Mouse (Mus musculus) neural tube, embryonic 10.5 days (tissue): ENCODE data around the gene Uevld.
"Not testable (repeated sequence)": the region's sequence is repeated elsewhere in the genome, so short reads cannot be mapped to it uniquely, and the experiment has no call there.

Source experiments
- DNase-seq: peaks from one replicate; pipeline ENCODE4 v3.0.0-alpha.2; 2017; ENCODE audit warnings: low spot score; ENCODE audit errors: extremely low spot score

The Uevld gene

DNA sequence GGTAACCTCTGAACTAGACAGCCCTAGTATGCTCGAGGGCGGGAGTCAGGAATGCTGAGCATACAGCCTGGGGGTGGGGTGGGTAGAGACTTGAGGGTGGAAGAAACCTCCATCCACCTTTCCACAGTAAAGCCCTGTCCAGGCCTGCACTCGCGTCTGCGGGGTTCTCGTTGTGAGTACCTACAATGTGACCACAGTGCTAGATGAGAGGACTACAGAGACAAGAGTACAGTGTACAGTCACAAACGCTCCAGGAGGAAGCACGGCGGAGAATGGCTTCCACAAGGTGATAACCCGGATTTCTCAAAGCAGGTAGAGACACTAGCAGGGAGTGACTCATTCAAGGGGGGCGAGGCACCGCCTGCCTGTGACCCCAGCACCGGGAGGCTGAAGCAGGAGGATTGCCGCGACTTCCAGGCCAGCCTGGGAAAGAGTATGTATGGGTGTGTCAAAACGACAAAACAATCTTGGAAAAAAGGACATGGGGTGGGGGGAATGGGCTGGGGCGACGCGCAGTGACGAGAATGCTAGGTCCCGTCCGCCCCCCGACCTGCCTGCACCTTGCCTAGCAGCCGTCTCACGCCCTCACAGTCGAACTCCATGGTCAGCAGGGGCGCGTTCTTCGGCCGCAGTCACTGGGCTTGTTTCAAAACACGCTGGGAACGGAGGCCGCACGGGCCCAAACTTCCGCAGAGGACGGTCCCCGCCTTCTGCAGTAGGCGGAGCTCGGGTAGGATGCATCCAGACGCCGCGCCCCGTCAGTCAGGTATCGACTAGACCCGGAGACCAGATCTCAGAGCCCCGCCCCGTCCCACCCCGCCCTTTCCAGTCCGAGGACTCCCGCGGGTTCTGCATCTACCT is at the start of gene Uevld:
Gene Uevld (minus strand): TSS at position 697 of the 861 bp plus-strand sequence.
- peak; percentile 96 for DNase-seq

DNA sequence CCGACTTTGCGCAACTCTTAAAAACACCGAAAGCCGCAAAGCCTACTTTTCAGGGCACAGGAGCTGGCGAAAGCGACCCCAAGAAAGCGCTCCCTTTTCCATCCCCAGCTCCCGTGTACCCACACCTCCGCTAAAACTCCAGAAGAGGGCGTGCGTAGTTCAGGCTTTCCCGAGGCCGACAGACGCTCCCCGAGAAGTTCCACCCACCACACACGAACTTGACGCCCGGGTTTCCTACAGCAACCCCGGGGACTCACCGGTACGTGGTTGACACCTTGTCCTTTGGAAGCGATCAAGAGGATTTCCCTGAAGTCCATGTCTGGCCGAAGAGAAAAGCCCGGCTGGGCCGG is 49.5 kb upstream of the Uevld start:
- DNase-seq = no peak

DNA sequence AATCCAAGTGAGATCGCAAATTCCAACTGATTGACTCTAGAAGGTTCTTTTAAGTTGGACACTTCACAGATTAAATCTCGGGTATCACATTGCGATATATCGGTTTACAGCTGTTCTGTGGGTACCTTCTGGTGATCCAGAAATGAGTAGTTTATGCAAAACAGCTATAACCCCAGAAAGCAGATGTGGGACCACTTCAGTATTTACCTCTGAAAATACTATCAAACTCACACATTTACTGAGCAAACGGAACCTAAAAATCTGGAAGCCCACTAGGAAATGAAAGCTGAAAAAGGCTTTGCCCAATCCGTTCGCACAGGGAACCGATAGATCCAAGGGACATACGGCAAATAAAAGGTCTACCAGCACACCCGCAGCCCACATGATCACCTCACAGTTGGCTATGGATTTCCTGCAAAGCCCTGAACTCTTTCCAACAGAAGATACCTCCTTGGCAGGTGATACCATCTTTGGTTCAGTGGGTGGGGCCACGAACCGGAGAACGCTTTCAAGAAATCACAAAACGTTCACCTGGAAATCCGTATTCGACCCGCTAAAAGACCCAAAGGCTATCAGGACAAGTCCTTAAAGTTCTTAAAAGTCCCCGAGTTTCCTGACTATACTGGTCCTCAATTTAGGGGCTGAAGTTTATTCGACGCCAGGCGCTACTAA is 48.9 kb upstream of the Uevld start:
- no peak for DNase-seq

DNA sequence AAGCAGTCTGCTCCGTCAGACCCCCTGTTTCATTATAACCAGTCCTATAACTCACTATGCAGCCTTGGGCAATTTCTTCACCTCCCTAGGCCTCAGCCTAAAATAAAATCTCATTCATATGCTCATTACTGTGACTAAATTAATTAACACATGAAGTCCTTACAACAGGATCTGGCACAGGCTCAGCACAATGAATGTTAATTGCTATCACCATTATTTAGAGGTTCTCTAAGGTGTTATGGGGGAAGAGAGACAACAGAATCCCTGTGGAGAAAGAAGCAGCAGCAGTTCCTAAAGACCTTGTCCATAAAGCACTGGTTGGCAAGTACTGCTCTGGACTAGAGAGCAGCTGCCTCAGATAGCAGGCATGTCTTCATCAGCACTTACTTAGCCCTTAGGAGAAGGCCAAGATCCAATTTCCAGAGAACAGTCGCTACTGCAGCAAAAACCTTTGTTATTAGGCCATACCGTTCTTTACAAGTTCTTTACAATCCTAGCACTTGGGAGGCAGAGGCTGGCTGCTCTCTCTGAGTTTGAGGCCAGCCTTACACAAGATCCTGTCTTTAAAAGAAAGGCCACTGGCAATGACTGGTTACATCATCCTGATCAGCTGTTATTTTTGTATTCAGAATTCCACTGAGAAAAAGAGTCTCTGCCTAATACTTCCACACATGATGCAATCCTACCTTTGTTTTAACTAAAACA is 45.2 kb upstream of the Uevld start:
- no peak for DNase-seq

DNA sequence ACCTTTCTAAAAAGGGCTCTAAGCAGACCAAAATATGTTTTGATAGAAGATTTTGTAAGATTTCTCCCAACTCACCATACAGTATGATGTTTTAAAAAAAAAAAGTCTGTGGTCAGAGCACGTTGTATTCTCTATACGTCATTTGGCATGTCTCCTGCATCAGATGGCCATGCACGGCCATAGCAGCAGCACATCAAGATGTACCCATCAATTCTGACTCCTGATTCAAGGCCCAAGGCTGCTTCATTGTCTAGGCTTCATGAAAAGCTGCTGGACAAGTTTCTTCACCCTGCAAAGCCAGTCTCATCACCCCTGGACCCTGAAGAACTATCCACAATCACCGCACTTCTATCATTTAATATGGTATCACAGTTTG is 43.6 kb upstream of the Uevld start:
- DNase-seq = no peak

DNA sequence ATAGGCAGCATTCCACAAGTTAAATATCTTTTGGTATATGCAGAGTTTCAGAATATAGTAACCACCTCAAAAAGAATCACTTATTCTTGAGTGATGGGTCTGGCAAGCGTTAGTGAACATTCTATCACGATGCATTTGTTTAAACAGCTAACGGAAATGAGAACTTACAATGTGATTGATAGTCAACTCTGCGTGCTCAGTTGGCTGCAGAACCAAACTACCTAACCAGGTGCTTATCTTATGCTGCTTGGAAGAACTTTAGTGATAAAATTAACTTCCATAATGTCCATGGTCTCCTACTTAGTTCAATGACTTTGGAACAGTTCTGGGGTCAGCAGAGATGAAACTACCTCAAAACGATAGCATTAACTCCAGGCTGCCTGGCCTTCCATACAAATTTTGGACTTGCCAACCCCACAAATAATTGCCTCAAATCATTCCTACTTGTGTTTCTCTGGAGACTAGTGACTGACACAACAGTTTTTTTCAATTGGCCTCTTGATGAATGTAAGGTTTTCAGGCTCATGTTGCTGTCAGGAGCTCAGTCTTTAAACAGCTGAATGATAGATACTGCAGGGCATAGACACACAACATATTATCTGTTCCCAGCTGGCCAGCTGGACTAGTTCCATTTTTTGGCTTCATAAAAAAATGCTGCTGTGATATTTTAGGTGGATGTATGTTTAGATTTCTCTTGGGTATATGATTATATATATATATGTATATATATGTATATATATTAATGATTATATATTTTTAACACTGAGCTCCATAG is 43.0 kb upstream of the Uevld start:
- DNase-seq = no peak

DNA sequence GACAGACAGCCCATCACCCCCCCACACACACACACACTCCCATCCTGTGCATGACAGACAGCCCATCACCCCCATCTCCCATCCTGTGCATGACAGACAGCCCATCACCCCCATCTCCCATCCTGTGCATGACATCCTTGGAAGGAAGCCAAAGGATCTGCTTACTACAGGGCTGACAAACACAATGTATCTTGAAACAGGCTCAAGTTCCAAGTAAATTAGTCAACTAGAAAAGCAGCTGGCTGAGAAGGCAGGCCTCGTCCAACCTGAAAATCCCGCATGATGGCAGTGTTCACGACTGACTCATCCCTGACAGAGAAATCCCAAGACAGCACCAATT is 42.3 kb upstream of the Uevld start:
- DNase-seq = no peak

DNA sequence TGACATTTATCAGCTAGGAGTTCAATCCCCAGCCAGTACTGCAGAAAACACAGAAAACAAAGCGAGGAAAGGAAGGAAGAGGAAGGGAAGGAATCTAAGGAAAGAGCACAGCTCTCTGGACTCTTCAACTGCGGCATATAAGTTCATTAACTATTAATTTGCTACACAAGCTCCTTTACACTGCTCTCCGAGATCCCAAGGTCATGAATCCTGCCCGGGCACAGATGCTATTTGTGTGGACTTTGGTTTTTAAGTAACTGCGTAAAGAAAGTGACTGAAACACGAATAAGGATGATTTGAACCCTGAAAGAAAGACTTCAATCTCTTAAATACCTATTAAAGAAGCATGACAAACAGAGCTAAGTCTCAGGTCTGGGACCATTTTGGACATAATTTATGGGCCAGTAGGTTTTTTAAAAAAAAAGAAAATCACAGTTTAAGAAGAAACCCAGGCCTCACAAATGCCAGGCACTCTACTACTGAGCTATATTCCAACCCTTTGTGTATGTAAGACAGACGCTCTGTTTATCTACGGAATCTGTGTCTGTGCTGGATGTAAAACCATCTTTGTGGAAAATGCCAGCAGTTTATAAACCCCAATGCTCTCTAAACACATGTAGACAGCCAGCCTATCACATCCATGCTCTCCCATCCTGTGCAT is 41.8 kb upstream of the Uevld start:
- DNase-seq = no peak

DNA sequence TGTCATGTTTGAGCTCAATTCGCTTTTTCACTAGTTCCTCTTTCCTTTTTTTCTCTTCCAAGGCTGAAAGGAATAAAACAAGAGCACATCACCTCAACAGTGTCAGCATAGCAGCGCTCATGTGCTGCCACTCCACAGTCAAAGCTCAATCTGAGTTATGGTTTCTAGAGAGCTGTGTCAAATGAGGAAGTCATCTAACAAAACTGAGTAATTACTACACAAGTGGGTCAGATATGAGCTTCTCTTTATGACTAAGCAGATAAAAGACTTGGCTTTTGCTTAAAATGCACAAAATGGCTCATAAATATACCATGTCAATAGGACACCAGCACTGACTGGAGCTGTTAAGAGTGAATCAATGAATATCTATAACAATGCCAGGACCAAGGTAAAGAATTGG is 40.6 kb upstream of the Uevld start:
- no peak for DNase-seq

DNA sequence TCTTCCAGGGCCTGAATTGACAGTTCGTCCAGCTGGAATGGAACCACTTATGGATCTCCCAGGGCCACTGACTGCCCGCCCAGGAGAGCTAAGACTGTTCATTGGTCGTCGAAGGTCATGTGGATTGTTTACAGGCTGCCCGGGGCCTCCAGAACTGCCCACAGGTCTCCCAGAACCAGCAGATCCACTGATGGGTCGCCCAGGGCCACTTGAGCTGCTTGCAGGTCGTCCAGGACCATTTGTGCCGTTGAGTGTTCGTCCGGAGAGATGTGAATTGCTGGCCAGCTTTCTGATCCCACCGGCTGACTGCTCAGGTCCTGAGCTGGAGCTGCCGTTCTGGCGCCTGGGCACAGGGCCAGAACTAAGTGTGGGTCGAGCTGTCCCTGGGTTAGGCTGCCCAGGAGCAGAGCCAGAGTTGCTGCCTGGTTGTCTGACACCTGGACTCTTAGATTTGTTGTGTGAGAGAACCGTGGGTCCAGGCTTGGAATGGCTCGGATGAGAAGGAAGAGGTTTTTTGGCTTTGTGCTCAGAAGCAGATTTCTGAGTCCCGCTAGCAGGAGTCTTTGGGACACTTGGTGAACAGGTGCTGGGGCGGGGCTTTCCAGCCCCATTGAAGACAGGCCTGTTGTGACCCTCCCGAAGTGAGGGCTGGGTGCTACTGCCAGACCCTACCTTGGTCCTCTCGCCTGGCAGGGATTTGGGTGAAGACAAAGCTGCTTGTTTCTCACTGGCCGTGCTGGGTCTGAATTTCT is 39.5 kb upstream of the Uevld start:
- DNase-seq = no peak

DNA sequence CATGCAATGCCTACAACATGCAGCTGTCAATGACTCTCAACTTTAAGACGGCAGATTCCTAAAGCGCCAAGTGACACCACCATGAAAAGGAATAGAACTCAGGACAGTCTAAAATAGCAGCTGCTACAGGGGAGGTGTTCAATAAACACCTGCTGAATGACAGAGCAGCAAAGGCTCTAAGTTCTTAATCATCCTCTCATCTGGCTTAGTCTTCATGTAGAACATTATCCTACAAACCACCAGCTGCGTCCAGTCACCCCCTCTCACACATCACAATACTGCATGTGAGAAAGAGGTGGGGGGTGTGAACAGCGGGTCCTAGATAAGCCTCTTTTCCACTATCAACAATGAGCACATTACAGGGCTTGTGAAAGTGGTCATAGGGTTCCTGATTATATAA is 38.7 kb upstream of the Uevld start:
- DNase-seq = no peak

DNA sequence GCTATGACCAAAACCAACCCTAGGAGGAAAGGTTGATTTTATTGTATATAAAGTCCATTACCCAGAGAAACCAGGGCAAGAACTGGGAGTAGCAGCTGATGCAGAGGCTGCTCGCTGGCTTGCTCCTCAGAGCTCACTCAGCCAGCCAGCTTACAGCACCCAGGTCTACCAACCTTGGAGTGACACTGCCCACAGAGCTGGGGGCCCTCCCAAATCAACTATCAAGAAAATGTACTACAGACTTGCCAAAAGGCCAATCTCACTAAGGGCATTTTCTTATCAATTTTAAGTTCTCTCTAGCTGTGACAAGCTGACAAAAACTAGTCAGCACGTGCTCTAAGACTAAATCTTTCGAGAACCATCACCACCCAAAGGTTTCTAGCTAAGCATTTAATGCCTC is 37.2 kb upstream of the Uevld start:
- DNase-seq = no peak

DNA sequence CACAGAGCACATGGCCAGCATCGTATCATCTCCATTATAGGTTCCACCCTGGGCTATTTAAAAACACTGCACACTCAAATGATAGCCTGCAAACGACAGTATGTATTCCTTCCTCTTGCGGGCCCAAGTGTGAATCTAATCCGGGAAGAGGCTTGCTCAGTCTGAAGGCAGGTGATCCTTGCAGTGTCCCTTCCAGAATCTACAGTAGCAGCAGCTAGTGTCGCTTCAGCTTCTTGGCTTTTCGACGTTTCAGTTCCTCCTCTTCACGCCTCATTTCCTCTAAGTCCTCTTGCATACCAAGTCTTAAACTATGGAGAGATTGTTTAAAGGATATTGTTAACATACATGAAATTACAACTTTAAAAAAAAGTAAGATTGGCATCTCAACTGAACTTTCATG is 34.8 kb upstream of the Uevld start:
- no peak for DNase-seq

DNA sequence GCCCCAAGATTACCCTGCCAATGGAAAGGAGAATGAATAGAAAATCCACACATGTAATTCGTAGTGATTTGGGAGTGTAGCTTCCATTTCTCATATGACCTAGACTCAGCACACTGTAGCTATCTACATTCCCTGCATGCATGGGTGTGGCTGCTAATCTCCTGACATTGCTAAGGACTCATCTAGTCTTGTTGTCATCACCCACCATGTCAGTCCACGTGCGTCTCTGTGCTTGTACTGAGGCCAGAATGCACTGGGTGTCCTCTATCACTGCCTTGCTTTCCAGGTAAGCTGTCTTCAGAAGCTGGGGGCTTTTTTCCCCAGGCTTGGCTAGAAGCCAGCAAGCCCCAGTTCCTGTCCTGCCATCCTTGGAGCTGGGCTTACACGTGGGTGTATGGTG is 31.1 kb upstream of the Uevld start:
- DNase-seq = not testable (repeated sequence)

DNA sequence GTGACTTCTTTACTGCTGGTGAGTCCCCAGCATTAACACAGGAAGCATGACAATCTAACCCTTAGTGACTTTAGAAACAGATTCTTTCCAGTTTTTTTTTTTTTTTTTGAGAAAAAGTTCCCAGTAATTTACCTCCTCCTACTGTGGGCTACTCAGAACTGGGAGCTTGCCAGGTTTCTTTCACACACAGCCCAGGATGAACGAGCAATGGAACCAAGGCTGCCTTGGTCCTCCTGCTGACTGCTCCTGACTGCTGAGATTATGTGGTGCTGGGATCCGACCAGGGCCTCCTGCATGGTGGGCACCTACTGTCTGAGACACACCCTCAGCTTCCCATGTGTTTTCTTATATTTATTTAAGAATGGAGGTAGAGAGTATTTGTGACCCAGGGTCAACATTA is 28.7 kb upstream of the Uevld start:
- no peak for DNase-seq

DNA sequence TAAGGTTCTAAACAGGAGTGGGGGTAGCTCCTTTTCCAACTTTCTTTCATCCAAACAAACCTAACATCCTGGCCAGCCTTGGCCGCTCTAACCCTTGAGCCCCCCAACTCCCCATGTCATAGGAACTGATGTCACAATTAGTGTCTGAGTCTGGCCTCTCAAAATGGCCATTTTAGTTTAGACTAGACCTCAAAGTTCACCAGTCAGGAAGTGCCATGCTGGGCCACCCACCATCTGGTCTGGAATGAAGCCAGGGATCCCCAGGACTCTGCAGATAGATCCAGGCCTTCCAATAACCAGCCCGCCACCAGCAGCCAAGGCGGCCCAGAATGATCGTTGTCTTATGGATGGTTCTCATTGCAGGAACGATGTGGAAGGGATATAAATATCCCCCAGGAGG is 28.3 kb upstream of the Uevld start:
- DNase-seq = peak; percentile 16

DNA sequence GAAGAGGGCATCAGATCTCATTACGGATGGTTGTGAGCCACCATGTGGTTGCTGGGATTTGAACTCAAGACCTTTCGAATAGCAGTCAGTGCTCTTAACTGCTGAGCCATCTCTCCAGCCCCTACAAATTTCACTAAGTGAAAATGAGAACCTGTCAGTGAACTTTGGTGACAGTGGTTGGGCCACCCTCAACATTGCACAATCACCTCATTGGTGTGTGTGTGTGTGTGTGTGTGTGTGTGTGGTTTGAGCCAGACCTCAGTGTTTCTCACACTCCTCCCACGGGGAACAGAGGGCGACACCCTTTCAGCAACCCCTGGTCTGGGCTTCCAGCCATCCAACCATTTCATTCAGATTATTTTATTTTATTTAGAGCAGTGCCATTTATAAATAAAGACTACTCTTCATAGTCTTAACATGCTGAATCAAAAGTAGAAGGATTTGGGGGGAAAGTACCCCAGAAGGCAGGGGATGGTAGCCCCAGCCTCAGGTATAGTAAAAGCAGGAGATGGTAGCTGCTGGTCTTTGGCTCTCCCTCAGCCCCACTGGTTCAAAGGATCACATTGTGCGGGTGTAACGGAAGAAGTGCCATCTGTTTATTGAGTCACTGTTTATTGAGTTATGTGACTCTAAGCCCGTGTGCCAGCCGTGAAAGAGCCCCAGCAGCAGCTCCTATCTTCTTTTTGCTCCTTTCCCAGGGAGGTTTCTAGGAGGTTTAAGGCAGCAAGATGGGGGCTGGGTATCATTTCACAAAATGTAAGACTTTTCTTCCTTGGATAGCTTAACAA is 27.6 kb upstream of the Uevld start:
- DNase-seq = no peak

DNA sequence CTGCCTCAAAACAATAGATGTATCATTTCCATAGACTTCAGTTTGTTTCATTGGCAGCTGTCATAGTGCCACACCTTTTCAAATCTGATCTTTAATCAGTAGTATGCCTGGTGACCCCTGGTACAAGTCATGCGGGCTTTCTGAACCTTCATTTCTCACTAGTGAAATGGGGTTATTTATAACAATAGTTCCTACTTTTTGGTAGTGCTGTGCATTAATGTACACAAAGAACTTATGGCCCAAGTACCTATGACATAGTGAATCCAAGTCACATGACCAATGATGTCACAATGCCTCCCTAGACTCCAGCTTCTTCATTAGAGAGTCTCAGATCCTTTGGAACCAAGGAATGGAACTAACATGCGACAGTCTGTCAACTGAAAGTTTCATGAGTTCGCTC is 25.0 kb upstream of the Uevld start, which contains the start of gene Gm9999:
Gene Gm9999 (plus strand): TSS at position 301 of the 400 bp plus-strand sequence.
- no peak for DNase-seq

DNA sequence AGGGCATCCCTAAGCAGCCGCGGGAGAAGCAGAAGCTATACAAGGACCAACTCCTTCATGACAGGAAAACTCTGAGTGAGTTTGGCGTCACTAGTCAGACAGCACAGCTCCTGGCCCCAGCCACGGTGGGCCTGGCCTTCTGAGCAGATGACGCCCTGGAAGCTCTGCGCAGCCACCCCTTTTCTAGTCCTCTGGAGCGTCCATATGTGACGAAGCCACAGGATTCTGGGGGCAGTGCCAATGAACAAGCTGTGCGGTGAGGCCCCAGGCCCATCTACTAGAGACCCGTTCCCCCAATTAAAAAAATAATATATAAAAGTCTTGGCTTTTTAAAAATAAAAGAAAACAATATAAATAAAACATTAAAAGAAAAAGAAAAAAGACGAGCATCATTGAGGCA is 17.1 kb upstream of the Uevld start:
- no peak for DNase-seq

DNA sequence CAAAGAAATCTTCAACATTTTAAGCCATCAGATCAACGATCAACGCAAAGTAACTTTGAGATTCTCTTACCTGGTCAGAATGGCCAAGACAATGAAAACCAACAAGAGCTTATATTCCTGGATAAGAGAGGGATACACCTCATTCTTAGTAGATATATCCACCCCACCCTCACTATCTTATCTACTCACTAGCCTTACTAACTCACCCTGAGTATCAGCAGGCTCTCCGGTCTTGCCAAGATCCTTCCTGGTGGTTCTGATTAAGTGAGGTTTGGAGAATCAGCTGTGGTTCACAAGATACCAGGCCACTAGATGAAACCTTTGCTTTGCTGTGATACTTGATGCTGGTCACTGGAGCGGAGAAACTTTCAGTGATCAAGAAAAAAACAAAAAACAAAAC is 16.3 kb upstream of the Uevld start:
- DNase-seq = no peak
